Mouse (Mus musculus): ENCODE measurements around the gene Por.

- TF ChIP-seq CTCF (IDR thresholded peaks at IDR 0.05; ENCODE audit: extremely low read depth, insufficient read depth, insufficient read length, insufficient replicate concordance): no peak
- no peak for TF ChIP-seq POLR2A (IDR thresholded peaks at IDR 0.05; ENCODE audit: low read depth, low read length)
Observed at GRCm38 (mm10) chr5:135703431-135703830, 33.6 kb downstream of the Por start.

Measured in spleen, adult 2 months (tissue).